Mouse (Mus musculus) urinary bladder, adult 18-20 months (tissue): Measurements from ENCODE around the gene St3gal5.

ENCODE experiments used
- DNase-seq, 2 experiments: peaks; one replicate each; pipeline ENCODE4 v3.0.0; 2022; ENCODE audit warnings: low spot score in 2 of 2, mixed read lengths in 2 of 2

St3gal5 gene

GRCm38 (mm10) chr6:72203279-72203678 is 105.9 kb downstream of the St3gal5 start:
- DNase-seq, result no peak
